Mouse (Mus musculus): ENCODE measurements around the gene Grxcr1. TPM values are rescaled to one million over a fixed set of nuclear protein-coding genes. Genes with fewer than 3 reads are reported as not detected.
A peak's percentile ranks its signal among the peaks of the same experiment; 100 is the strongest.

Grxcr1 gene
- polyA plus RNA-seq, 1 experiment: not detected

- TF ChIP-seq POLR2A (IDR thresholded peaks at IDR 0.05; ENCODE audit: low read depth, low read length) (no peak), CTCF (conservative IDR thresholded peaks at IDR 0.05; ENCODE audit: insufficient read depth, insufficient read length, low read depth, low read length) (no peak)
Observed at GRCm38 (mm10) chr5:68125478-68125877, 93.8 kb downstream of the Grxcr1 start.

GRCm38 (mm10) chr5:68128421-68128820 lies 96.8 kb downstream of the Grxcr1 start:
- Histone ChIP-seq H3K4me1 (ENCODE audit: control insufficient read depth, insufficient read depth, low read length) (no peaks in the 10 kb centered on the region), H3K4me3 (ENCODE audit: insufficient read depth, low read depth, low read length) (no peak overlapping the region), H3K27ac (ENCODE audit: insufficient read depth, low read depth, low read length) (no peak overlapping the region), H3K36me3 (ENCODE audit: control insufficient read depth, insufficient read depth, low read length) (no peaks in the 10 kb centered on the region), H3K27me3 (replicated peaks; ENCODE audit: control insufficient read depth, insufficient read depth, low read length) (no peaks in the 10 kb centered on the region)
- peak; percentile 8 for DNase-seq
- 13% methylated on average over 4 of the region's 4 CpGs for WGBS
- TF ChIP-seq POLR2A (IDR thresholded peaks at IDR 0.05; ENCODE audit: low read depth, low read length) (no peak), CTCF (conservative IDR thresholded peaks at IDR 0.05; ENCODE audit: insufficient read depth, insufficient read length, low read depth, low read length) (peak; percentile 60)

More at GRCm38 (mm10) chr5:68125478-68125877, 93.8 kb downstream of the Grxcr1 start:
- Histone ChIP-seq H3K27ac (ENCODE audit: insufficient read depth, low read depth, low read length) (no peak overlapping the region), H3K27me3 (replicated peaks; ENCODE audit: control insufficient read depth, insufficient read depth, low read length) (no peaks in the 10 kb centered on the region), H3K36me3 (ENCODE audit: control insufficient read depth, insufficient read depth, low read length) (no peaks in the 10 kb centered on the region), H3K4me1 (ENCODE audit: control insufficient read depth, insufficient read depth, low read length) (no peaks in the 10 kb centered on the region), H3K4me3 (ENCODE audit: insufficient read depth, low read depth, low read length) (no peak overlapping the region)
- no peak for DNase-seq
- WGBS: 91% methylated on average over 1 of the region's 1 CpGs

- TF ChIP-seq POLR2A (IDR thresholded peaks at IDR 0.05; ENCODE audit: low read depth, low read length) (no peak), CTCF (conservative IDR thresholded peaks at IDR 0.05; ENCODE audit: insufficient read depth, insufficient read length, low read depth, low read length) (no peak)
- Histone ChIP-seq H3K27me3 (replicated peaks; ENCODE audit: control insufficient read depth, insufficient read depth, low read length) (no peaks in the 10 kb centered on the region), H3K4me3 (ENCODE audit: insufficient read depth, low read depth, low read length) (no peak overlapping the region), H3K27ac (ENCODE audit: insufficient read depth, low read depth, low read length) (no peak overlapping the region), H3K4me1 (ENCODE audit: control insufficient read depth, insufficient read depth, low read length) (no peaks in the 10 kb centered on the region), H3K36me3 (ENCODE audit: control insufficient read depth, insufficient read depth, low read length) (no peaks in the 10 kb centered on the region)
- no peak for DNase-seq
- 71% methylated on average over 3 of the region's 3 CpGs for WGBS
Observed at GRCm38 (mm10) chr5:68128821-68129608, 97.4 kb downstream of the Grxcr1 start.

GRCm38 (mm10) chr5:68146818-68147217 lies 115.2 kb downstream of the Grxcr1 start:
- no peak overlapping the region for H3K4me3 ChIP-seq (ENCODE audit: insufficient read depth, low read depth, low read length)
- no peak for TF ChIP-seq CTCF (conservative IDR thresholded peaks at IDR 0.05; ENCODE audit: insufficient read depth, insufficient read length, low read depth, low read length)
- no peak for TF ChIP-seq POLR2A (IDR thresholded peaks at IDR 0.05; ENCODE audit: low read depth, low read length)
- WGBS: 90% methylated on average over 1 of the region's 1 CpGs
- no peaks in the 10 kb centered on the region for H3K36me3 ChIP-seq (ENCODE audit: control insufficient read depth, insufficient read depth, low read length)
- H3K27me3 ChIP-seq (replicated peaks; ENCODE audit: control insufficient read depth, insufficient read depth, low read length): no peaks in the 10 kb centered on the region
- DNase-seq: no peak
- no peak overlapping the region for H3K27ac ChIP-seq (ENCODE audit: insufficient read depth, low read depth, low read length)
- H3K4me1 ChIP-seq (ENCODE audit: control insufficient read depth, insufficient read depth, low read length): no peaks in the 10 kb centered on the region

- 66% methylated on average over 3 of the region's 3 CpGs for WGBS
- TF ChIP-seq POLR2A (IDR thresholded peaks at IDR 0.05; ENCODE audit: low read depth, low read length) (no peak), CTCF (conservative IDR thresholded peaks at IDR 0.05; ENCODE audit: insufficient read depth, insufficient read length, low read depth, low read length) (no peak)
- no peak for DNase-seq
Observed at GRCm38 (mm10) chr5:68149946-68150345, 118.3 kb downstream of the Grxcr1 start.

GRCm38 (mm10) chr5:68150347-68151043 lies 118.9 kb downstream of the Grxcr1 start:
- WGBS: 80% methylated on average over 4 of the region's 4 CpGs
- no peak for TF ChIP-seq CTCF (conservative IDR thresholded peaks at IDR 0.05; ENCODE audit: insufficient read depth, insufficient read length, low read depth, low read length)
- no peak for TF ChIP-seq POLR2A (IDR thresholded peaks at IDR 0.05; ENCODE audit: low read depth, low read length)

More at GRCm38 (mm10) chr5:68149946-68150345, 118.3 kb downstream of the Grxcr1 start:
- H3K4me3 ChIP-seq (ENCODE audit: insufficient read depth, low read depth, low read length): no peak overlapping the region
- H3K36me3 ChIP-seq (ENCODE audit: control insufficient read depth, insufficient read depth, low read length): no peaks in the 10 kb centered on the region
- no peaks in the 10 kb centered on the region for H3K27me3 ChIP-seq (replicated peaks; ENCODE audit: control insufficient read depth, insufficient read depth, low read length)
- no peaks in the 10 kb centered on the region for H3K4me1 ChIP-seq (ENCODE audit: control insufficient read depth, insufficient read depth, low read length)
- H3K27ac ChIP-seq (ENCODE audit: insufficient read depth, low read depth, low read length): no peak overlapping the region

GRCm38 (mm10) chr5:68162503-68162902 lies 130.9 kb downstream of the Grxcr1 start:
- Histone ChIP-seq H3K27ac (ENCODE audit: insufficient read depth, low read depth, low read length) (no peak overlapping the region), H3K4me3 (ENCODE audit: insufficient read depth, low read depth, low read length) (no peak overlapping the region), H3K36me3 (ENCODE audit: control insufficient read depth, insufficient read depth, low read length) (no peaks in the 10 kb centered on the region), H3K4me1 (ENCODE audit: control insufficient read depth, insufficient read depth, low read length) (no peaks in the 10 kb centered on the region), H3K27me3 (replicated peaks; ENCODE audit: control insufficient read depth, insufficient read depth, low read length) (no peaks in the 10 kb centered on the region)
- no peak for DNase-seq
- 57% methylated on average over 2 of the region's 2 CpGs for WGBS
- TF ChIP-seq CTCF (conservative IDR thresholded peaks at IDR 0.05; ENCODE audit: insufficient read depth, insufficient read length, low read depth, low read length) (no peak), POLR2A (IDR thresholded peaks at IDR 0.05; ENCODE audit: low read depth, low read length) (no peak)

More at GRCm38 (mm10) chr5:68150347-68151043, 118.9 kb downstream of the Grxcr1 start:
- H3K4me3 ChIP-seq (ENCODE audit: insufficient read depth, low read depth, low read length): no peak overlapping the region
- H3K27ac ChIP-seq (ENCODE audit: insufficient read depth, low read depth, low read length): no peak overlapping the region
- no peak for DNase-seq
- no peaks in the 10 kb centered on the region for H3K36me3 ChIP-seq (ENCODE audit: control insufficient read depth, insufficient read depth, low read length)
- no peaks in the 10 kb centered on the region for H3K27me3 ChIP-seq (replicated peaks; ENCODE audit: control insufficient read depth, insufficient read depth, low read length)
- H3K4me1 ChIP-seq (ENCODE audit: control insufficient read depth, insufficient read depth, low read length): no peaks in the 10 kb centered on the region

Data from kidney, adult 2 months (tissue).